Mouse (Mus musculus) fat pad, adult 2 months (tissue): ENCODE results near the gene Gm42421.

ENCODE experiments used
- DNase-seq: peaks from one replicate; pipeline ENCODE4 v3.0.0-alpha.2; 2011; ENCODE audit warnings: low read depth, low spot score; ENCODE audit errors: extremely low read depth

Gm42421 gene

DNA sequence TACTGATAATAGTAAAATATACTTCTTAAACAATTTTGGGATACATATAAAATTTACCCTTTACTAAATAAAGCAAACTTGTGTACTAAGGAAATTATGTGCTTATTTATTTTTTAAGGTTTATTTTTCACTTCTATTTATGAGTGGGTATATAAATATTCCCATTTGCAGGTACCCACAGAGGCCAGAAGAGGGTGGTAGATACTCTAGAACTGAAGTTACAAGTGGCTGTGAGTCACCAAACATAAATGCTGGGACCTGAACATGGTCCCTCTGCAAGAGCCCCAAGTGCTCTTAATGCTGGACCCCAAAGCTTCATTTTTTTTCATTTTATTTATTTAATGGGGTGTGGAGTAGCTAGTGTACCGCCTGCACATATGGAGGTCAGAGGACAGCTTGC is 5.9 kb downstream of the Gm42421 start:
- no peak for DNase-seq

DNA sequence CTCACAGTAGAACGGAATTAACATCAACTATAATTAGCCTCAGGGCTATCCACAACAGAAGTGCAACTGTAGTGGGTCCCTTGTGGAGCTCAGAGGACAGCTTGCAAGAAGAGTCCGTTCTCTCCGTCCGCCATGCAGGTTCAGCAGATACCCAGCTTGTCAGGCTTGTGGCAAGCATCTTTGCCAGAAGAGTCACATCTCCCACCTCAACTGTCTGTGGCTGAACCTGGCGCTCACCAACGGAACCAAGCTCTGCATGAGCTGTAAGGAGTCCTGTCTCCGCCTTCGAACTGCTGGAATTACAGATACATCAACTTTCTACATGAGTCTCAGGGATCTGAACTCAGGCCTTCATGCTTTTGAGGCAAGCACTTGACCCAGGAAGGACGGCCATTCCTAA is 8.2 kb downstream of the Gm42421 start:
- DNase-seq = no peak

DNA sequence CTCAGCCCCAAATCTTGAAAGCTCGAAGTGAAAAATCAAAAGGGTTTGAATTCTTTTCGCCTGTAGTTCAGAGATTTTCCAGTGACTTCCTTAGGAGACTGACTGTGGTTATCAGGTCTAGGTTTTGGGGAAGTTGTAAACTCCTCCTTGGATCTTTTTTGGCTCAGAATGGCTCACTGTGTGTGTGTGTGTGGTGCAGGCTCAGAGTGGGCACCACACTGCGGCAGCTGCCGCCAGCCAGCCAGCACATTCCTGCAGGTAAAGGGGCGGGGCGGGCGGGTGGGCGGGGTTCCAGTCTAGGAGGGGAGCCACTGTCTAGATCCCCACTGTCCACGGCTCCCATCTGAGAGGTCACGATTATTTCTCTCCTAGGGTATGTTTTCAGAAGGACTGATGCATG is 13.6 kb downstream of the Gm42421 start:
- DNase-seq = no peak

DNA sequence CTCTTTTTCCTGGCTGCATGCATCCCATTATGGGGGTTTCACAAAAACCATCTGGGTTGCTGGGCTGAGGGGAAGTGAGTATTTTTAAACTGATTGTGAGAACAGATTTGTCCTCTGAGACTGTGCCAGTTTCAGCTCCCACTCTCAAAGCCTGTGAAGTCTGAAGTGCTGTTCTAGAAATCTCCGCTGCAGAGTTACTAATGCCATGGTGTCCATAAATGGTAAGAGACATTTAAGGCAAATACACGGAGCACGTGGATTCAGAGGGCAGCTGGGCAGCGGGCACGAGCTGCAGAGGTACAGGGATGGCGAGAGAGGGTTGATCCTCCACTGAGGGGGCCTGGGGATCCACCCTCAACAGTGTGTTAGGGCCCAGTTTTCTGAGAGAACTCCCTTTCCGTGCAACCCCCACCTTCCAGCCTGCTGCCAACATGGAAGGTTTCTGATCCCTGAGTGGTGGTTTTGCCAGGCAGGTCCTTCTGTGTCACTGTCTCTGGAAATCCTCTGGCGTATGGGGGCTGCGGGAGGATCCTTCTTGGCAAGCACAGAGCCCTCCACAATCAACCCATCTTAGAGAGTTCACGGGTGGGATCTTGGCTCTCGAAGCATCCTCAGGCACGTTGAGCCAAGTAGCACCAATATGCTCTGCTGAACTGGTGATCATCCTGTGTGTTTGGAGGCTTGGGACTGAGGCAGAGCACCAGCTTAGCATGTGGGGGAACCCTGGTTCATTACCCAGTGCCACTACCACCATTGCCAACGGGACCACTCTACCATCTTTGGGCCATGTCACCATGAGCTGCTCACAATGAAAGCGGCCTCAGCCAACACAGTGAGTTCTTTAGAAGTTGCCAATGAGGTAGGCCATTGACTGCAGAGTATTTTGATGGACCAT is 15.5 kb downstream of the Gm42421 start:
- no peak for DNase-seq

DNA sequence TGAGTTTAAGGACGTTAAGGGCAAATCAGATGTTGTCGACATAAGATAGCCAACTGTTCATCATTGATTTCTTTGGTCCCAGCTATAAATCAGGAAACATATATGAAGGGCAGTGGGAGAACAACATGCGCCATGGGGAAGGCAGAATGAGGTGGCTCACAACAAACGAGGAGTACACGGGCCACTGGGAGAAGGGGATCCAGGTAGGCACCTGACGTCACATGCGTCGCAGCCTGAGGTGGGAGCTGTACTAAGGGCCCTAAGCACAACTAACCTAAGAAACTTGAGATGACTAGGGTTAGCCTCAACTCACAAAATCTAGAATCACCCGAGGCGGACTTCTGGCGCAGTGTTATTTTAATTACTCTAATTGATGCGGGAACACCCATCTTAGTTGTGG is 20.4 kb downstream of the Gm42421 start:
- DNase-seq = no peak

DNA sequence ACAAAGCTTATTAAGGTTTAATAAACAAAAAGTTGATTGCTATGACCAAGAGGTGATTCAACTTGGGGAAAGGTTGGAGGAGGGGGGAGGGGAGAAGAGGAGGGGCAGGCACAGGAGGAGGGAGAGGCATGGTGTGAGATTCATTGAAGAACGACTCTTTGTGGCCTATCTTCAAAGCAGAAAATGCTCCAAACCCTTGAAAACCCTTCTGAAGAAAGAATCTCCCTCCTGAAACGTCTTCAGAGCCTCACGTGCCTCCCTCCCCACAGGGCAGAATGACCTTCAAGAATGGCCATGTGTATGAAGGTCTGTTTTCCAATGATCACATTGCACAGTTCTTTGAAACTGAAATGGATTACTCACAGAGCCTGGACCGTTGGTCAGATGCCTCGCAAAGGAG is 22.0 kb downstream of the Gm42421 start:
- no peak for DNase-seq

DNA sequence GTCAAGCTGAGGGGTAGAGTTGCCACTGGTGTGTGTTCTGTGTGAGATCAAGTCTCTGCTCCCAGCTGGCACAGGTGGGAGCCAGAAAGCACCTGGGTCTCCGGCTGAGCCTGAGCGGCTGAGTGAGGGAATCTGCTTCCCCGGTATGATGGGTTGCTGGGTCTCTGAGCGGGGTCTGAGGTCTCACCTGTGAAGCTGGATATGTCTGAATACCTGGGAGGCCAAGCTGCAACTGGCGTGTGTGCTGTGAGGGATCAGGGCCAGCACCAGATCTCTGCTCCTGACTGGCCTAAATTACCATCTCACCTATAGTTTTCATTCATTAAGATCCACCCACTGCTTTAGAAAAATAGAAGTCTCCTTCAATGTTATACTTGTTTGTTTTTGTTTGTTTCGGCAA is 29.1 kb downstream of the Gm42421 start:
- DNase-seq = no peak

DNA sequence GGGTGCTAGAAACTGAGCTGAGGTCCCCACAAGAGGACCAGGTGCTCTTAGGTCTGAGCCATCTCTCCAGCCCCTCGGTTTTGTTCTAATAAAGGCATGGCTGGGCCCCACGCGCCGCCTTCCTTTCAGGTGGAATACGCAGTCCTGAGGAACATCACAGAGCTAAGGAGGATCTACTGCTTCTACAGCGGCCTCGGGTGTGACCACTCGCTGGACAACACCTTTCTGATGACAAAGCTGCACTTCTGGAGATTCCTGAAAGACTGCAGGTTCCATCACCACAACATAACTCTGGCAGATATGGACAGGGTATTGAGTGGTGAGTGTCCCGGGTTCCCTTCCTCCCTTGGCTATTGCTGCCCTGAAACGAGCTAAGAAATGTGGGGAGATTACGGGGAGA is 31.6 kb downstream of the Gm42421 start:
- no peak for DNase-seq

DNA sequence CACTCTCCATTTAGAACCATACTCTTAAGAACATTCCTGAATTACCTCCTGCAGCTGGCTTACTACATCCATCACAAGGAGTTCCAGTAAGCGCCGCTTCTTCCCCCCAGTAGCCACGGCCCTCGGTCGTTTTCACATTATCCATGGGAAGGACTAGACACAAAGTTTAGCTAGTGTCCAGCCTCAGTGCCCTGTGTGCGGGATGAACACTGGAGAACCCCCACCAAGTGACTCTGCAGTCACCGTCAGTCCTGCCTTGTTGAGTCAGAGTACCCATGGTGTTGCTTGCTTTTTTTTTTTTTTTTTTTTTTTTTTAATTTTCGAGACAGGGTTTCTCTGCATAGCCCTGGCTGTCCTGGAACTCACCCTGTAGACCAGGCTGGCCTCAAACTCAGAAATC is 33.2 kb downstream of the Gm42421 start:
- no peak for DNase-seq

DNA sequence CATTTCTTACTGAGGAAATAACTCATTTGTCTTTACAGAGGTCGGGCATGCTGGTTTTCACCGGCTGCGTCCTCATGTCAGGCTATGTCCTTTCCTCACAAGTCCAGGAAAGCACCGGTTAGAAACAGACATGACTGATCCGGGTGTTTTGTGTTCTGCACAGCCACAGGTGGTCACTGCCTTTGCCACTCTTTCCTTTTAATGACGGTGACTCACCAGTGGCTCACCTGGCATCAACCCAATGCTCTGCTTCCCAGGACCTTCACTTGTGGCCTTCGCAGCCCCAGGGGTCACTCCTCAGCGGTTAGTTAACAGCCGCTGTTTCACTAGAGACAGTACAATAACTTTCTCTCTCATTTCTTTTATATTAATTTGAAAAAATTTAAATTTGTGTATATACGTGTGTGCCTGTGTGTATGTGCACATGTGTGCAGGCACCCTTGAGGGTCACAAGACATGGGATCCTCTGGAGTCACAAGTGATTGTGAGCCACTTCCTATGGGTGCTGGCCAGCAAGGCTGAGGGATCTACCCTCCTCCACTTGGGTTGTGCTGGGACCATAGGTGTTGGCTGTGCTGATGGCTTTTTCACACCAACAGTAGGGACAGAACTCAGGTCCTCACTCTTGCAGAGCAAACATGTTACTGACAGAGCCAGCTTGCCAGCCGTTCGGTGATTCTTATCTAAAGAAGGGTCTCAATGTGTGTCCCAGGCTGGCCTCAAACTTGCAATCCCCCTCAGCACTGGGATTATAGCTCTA is 37.8 kb downstream of the Gm42421 start:
- no peak for DNase-seq

DNA sequence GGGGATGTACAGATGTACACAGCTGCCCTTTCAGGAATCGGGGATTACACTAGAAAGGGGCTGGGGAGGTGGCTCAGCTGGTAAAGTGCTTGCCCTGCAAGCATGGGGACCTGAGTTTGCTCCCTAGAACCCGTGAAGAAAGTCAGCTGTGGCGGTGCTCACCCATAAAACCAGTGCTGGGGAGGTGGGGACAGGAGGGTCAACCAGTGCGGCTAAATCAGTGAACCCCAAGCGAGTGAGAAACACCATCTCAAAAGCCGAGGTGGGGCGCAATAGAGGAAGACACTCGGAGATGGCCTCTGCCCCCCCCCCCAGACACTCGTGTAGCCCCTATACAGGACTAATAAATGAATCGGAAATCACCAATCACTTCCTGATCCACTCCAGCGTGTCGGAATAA is 38.7 kb downstream of the Gm42421 start:
- no peak for DNase-seq

DNA sequence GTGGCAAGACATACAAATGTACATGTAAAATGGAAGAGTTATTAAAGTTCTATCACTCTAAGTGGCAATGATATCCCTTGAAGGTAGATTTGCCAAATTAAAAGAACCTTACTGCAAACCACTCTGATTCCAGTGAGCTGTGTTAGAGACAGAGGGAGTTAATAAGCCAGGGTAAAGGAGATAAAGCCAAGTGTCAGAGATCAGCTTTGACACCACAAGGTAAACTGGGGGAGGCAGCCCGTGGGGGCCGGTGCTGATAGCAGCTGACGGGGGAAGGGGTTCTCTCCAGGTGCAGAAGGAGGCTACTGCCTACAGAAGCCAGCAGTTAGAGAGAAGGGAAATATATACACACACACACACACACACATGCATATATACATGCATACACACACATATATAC is 44.7 kb downstream of the Gm42421 start:
- no peak for DNase-seq

DNA sequence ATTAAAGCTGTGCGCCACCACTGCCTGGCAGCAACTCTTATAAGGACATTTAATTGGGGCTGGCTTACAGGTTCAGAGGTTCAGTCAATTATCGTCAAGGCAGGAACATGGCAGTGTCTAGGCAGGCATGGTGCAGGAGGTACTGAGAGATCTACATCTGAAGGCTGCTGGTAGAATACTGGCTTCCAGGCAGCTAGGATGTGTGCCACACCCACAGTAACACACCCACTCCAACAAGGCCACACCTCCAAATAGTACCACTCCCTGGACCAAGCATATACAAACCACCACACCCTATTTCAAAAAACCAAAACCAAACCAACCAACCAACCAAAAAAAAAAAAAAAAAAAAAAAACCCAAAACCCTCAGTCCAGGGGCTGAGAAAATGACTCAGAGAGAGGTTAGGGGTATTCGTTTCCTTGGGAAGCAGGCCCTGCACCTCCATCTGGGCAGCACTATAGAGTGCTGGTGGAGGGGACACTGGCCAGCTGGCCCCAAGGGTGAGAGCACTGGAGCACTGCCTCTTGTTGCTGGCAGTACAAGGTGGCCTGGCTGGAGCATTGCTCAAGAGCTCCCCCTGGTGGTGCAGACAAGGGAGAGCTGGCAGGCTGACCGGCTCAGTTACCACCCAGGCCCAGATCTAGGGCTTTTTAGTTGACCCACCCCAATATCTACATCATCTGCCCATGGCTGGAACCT is 47.1 kb downstream of the Gm42421 start:
- DNase-seq = no peak

DNA sequence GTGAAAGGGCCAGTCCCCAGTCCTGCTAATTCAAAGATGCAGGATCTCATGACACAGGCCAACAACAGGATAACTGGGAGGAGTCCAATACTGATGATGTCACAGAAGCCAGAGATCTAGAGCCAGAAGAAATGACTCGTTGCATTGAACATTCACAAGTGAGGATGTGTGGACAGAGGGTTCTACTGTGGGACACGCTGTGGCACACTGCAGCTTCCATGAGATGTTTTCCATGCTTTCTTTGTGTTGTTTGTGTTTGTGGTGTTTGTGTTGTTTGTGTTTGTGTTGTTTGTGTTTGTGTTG is 47.6 kb downstream of the Gm42421 start:
- DNase-seq = no peak

DNA sequence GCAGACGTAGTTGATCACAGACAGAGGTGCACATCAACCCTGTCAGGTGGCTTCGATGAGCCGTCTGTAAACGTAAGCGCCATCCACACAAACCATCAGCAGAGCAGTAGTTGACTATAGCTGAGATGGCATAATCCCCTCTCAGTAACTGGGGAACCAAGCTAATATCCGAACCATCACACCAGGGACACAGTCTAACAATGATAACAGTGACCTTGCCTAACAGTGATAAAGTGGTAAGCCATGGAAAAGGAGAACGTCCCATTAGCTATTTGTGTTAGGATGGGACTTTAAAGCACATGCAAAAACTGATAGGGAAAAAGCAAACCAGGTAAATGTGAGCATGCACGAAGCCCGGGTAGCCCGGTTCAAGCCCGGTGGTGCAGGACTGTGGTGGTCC is 48.3 kb downstream of the Gm42421 start:
- no peak for DNase-seq

DNA sequence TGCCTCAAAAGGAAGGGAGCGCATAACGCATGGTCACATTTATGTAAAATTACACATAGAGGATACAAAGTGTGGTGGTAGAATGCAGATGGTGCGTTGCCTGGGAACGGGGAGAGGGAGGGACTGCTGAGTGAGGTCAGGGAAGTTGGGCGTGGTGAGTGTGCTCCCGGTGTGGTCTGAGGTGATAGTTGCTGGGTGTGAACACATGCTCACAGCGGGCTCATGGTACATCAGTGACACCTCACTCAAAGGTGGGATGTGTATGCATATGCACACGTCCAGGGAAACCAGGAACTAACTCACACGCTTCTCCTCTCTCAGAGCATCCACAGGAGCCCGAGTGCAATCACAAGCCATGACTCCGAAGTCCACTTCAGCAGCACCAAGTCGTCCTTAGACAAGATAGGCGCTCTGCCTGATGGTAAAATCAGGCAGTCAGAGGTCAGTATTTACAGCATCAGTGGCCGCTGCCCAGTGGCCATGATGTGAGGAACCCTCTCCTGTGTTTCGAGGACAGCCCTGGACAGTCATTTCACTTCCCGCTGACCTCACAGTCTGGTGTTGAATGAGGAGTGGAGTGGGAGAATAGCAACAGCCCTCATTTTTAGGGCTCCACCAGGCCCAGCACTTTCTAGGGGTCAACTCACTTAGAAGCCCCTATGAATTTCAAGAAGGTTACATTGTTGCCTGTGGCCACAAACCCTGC is 48.9 kb downstream of the Gm42421 start:
- no peak for DNase-seq

DNA sequence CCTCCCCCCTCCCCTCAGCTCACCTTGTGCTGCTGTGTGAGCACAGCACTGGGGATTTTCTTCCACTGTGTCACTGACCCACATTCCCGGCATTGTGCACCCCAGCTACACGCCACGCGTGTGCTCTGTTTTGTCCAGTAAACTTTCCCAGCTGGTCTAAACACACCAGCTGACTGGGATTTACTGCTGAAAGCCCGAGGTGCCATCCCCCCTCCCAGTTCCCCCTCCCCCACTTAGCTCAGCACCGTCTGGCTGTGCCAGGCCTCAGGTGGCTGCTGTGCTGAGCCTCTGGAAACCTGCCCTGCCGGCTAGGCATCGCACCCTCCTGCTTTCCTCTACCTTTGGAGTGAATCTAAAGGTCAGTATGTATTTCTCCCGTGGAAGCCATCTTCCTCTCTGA is 52.9 kb downstream of the Gm42421 start:
- DNase-seq = no peak

DNA sequence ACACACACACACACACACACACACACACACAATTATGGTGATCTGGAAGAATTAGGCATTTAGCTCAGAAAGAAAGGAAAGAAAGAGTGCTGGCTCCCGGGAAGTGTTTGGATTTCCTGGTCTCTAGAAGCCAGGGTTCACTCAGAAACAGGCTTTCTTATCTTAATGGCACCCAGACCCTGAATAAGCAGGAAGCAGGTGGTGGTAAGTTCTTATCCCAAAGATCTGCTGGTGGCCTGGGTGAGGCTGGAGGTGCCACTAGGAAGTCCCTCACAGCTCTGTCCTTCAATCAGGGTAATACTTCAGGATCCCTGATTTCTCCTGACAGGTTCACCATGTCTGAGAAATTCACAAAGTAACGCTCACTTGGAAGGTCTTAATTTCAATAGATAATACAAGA is 54.4 kb downstream of the Gm42421 start:
- DNase-seq = no peak

DNA sequence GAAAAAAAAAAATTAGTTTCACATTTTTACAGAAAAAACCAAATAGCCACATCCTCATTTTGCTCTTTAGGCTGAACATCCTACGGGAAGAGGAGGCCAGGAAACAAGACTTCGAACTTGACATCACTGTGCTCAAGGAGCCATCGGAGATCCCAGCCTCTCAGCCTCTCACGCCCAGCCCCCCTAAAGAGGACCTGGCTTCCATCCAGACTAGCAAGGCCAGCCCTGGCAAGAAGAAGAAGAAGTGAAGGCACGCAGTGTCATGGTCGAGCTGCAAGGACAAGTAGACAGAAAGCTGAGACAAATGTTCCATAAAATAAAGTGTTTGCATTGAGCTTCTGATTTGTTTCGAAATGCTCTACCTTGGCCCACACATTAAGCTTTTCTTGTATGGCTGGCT is 57.4 kb downstream of the Gm42421 start:
- DNase-seq = no peak
